Mouse (Mus musculus): ENCODE results near the gene Oosp2. TPM values are rescaled to one million over a fixed set of nuclear protein-coding genes. Genes with fewer than 3 reads are reported as not detected.

The Oosp2 gene
- polyA plus RNA-seq, 1 experiment from 2014 or later = not detected

DNA sequence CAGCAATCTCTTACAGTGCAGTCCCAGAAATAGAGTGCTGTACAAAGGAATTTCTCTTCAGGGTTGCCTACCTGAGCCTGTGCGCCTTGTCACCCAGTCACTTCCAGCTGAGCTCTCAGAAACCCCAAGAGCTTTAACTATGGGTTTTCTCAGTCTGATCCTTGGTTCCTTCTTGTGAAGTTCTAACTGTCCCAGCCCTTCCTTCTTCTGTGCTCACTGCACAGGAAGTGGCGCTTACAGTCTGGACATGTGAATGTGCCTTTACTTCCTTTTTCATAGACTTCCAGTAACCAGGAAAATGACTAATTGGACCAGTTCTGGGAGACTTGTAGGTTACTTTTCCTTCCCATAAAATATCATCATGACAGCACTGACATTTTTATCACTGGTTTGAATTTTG, 55.8 kb downstream of the Oosp2 start, which contains the start of gene Ms4a6d:
Ms4a6d (minus strand) TSS at position 247 of the 400 bp plus-strand sequence.
- 86% methylated on average over 2 of the region's 2 CpGs for WGBS
- H3K4me3 ChIP-seq = no peak within 1 kb of the TSS
- H3K36me3 ChIP-seq = no peaks in the 10 kb centered on the region
- no peaks in the 10 kb centered on the region for H3K4me1 ChIP-seq (replicated peaks)
- H3K9me3 ChIP-seq (replicated peaks) = no peaks in the 10 kb centered on the region
- H3K4me2 ChIP-seq = no peak within 1 kb of the TSS
- no peak within 1 kb of the TSS for H3K9ac ChIP-seq
- no peaks in the 10 kb centered on the region for H3K27me3 ChIP-seq
- ATAC-seq (replicated peaks; ENCODE audit: insufficient number of reproducible peaks, insufficient read depth, low FRiP score, low read depth) = no peak
- H3K27ac ChIP-seq = no peak within 1 kb of the TSS

DNA sequence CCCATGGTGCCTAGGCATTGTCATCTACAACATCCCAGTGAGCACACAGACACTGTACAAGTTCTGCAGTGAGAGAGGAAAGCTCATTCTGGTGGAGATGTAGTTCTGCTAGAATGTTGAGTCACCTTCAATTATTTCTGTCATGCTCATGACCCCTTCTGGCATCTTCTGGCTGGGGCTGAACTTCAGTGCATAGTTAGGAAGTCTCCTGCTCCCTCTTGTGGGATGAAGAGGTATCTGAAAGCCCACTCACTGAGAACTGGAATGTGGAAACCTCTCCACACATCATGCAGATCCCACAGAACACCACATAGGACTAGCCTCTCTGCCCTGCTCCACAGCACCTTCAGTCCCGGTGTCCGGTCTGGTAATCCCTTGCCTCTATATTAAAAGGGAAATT, 58.3 kb downstream of the Oosp2 start:
- no peak overlapping the region for H3K9ac ChIP-seq
- no peak overlapping the region for H3K27ac ChIP-seq
- no peaks in the 10 kb centered on the region for H3K27me3 ChIP-seq
- no peak overlapping the region for H3K4me2 ChIP-seq
- H3K4me1 ChIP-seq (replicated peaks) = no peaks in the 10 kb centered on the region
- no peaks in the 10 kb centered on the region for H3K36me3 ChIP-seq
- ATAC-seq (replicated peaks; ENCODE audit: insufficient number of reproducible peaks, insufficient read depth, low FRiP score, low read depth) = no peak
- H3K9me3 ChIP-seq (replicated peaks) = no peaks in the 10 kb centered on the region
- 72% methylated on average over 2 of the region's 2 CpGs for WGBS
- H3K4me3 ChIP-seq = no peak overlapping the region

DNA sequence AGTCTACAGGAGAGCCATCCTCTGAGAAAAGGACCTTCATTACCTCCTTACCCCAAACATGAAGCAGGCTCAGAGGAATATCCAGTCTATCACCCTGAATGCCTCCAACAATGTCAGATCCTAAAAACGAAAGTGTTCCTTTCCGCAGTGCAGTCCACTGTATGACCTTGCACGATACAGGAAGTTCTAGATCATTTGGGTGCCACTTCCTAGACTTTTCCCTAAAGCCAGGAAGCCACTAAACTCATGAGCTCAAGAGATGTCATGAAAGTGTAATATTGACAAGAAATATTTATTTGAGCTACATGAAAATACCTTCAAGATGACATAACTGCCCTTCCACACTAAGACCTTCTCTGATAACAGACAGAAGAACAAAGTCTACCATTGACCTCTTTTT, 59.0 kb downstream of the Oosp2 start:
- Histone ChIP-seq H3K4me1 (replicated peaks) (no peaks in the 10 kb centered on the region), H3K36me3 (no peaks in the 10 kb centered on the region), H3K9me3 (replicated peaks) (no peaks in the 10 kb centered on the region), H3K4me2 (no peak overlapping the region), H3K4me3 (no peak overlapping the region), H3K27me3 (no peaks in the 10 kb centered on the region), H3K9ac (no peak overlapping the region), H3K27ac (no peak overlapping the region)
- whole genome bisulfite sequencing = 84% methylated on average over 3 of the region's 3 CpGs
- no peak for ATAC-seq (replicated peaks; ENCODE audit: insufficient number of reproducible peaks, insufficient read depth, low FRiP score, low read depth)

Other genes starting within 250 kb of the Oosp2 start
- gene Ms4a4b, start 217.0 kb downstream of the Oosp2 start, polyA plus RNA-seq (2015; fragmentation: Nextera tagmentation; extraction: Ambion mirVana) = 0.16 and 1.5 TPM in 2 replicates
- 4.5 and 5.8 TPM in 2 replicates for gene Ms4a6c, start 191.2 kb downstream of the Oosp2 start, polyA plus RNA-seq (2015; fragmentation: Nextera tagmentation; extraction: Ambion mirVana)
- not detected in 2 replicates for gene Gm8369, start 174.6 kb downstream of the Oosp2 start, polyA plus RNA-seq (2015; fragmentation: Nextera tagmentation; extraction: Ambion mirVana)
- 3.6 and 7.2 TPM in 2 replicates for gene Ms4a6b, start 144.0 kb downstream of the Oosp2 start, polyA plus RNA-seq (2015; fragmentation: Nextera tagmentation; extraction: Ambion mirVana)
- 0.56 and 0.63 TPM in 2 replicates for gene Ms4a4d, start 123.8 kb downstream of the Oosp2 start, polyA plus RNA-seq (2015; fragmentation: Nextera tagmentation; extraction: Ambion mirVana)
- 3.7 and 5.3 TPM in 2 replicates for gene Ms4a6d, start 55.7 kb downstream of the Oosp2 start, polyA plus RNA-seq (2015; fragmentation: Nextera tagmentation; extraction: Ambion mirVana)
- 0.05 TPM in 1 of 2 replicates, not detected in the other for gene Ms4a2, start 36.8 kb downstream of the Oosp2 start, polyA plus RNA-seq (2015; fragmentation: Nextera tagmentation; extraction: Ambion mirVana)
- 0.14 TPM in 1 of 2 replicates, not detected in the other for gene Ms4a3, start 19.7 kb downstream of the Oosp2 start, polyA plus RNA-seq (2015; fragmentation: Nextera tagmentation; extraction: Ambion mirVana)
- not detected in 2 replicates for gene Oosp1, start 30.6 kb upstream of the Oosp2 start, polyA plus RNA-seq (2015; fragmentation: Nextera tagmentation; extraction: Ambion mirVana)
- gene Oosp3, start 36.5 kb upstream of the Oosp2 start, polyA plus RNA-seq (2015; fragmentation: Nextera tagmentation; extraction: Ambion mirVana) = not detected in 2 replicates
- gene Gif, start 87.0 kb upstream of the Oosp2 start, polyA plus RNA-seq (2015; fragmentation: Nextera tagmentation; extraction: Ambion mirVana) = not detected in 2 replicates
- 59.4 and 66.6 TPM in 2 replicates for gene Mrpl16, start 109.8 kb upstream of the Oosp2 start, polyA plus RNA-seq (2015; fragmentation: Nextera tagmentation; extraction: Ambion mirVana)
- gene Stx3, start 158.8 kb upstream of the Oosp2 start, polyA plus RNA-seq (2015; fragmentation: Nextera tagmentation; extraction: Ambion mirVana) = 4.3 and 5.9 TPM in 2 replicates
- not detected in 2 replicates for gene Olfr1417, start 178.7 kb upstream of the Oosp2 start, polyA plus RNA-seq (2015; fragmentation: Nextera tagmentation; extraction: Ambion mirVana)
- gene Olfr1418, start 200.5 kb upstream of the Oosp2 start, polyA plus RNA-seq (2015; fragmentation: Nextera tagmentation; extraction: Ambion mirVana) = not detected in 2 replicates
- not detected in 2 replicates for gene Olfr1419, start 214.5 kb upstream of the Oosp2 start, polyA plus RNA-seq (2015; fragmentation: Nextera tagmentation; extraction: Ambion mirVana)
- gene Olfr1420, start 226.0 kb upstream of the Oosp2 start, polyA plus RNA-seq (2015; fragmentation: Nextera tagmentation; extraction: Ambion mirVana) = 0.05 and 0.28 TPM in 2 replicates

Measured in heart, embryonic 15.5 days (tissue).